Mouse (Mus musculus) embryonic fibroblast, embryonic 13.5 days (primary cell): ENCODE measurements at regions not wholly inside any gene's neighbourhood (a gene's known extent, or its start where the extent isn't known, plus 50 kb on each side); places are given as distances from the start of the nearest gene placed in this dataset.

Experiments
- H3K27ac ChIP-seq: 2 replicates; pipeline ENCODE4 v1.5.1; 2012; ENCODE audit warnings: low read length, control low read depth, inconsistent platforms; ENCODE audit not compliant: insufficient read depth
- H3K4me1 ChIP-seq: 2 replicates; pipeline ENCODE4 v1.6.1; 2011; ENCODE audit warnings: low read length; ENCODE audit not compliant: control insufficient read depth, insufficient read depth
- H3K4me3 ChIP-seq: 2 replicates; pipeline ENCODE4 v1.5.1; 2011; ENCODE audit warnings: mild to moderate bottlenecking, control low read depth, low read length; ENCODE audit not compliant: insufficient read depth
- CTCF ChIP-seq: IDR thresholded peaks from 2 replicates; pipeline ENCODE4 v1.5.1; 2011; ENCODE audit warnings: mild to moderate bottlenecking, control low read depth, low read length, moderate library complexity, borderline replicate concordance; ENCODE audit not compliant: insufficient read depth
- POLR2A ChIP-seq: IDR thresholded peaks from 2 replicates; pipeline ENCODE4 v1.6.1; 2011; ENCODE audit warnings: low read depth, mild to moderate bottlenecking, control low read depth, low read length, moderate library complexity

DNA sequence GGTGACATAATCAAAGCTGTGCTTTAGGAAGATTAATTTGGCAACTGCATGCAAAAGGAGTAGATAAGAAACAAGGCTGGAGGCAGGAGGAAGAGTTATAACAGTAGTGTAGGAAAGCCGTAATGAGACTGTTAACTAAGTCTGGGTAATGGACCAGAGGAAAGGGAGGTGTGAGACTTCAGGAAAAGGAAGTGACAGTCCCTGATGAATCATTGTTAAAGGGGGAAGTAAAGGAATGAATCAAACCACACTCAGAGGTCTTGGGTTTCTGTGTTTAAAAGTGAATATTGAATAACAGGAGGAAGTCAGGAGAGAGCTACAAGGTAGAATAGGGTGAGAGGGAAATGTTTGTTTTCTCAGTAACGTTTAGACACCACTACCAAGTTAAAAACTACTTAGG lies 1175.9 kb downstream of the Diaph3 start:
- no peaks in the 10 kb centered on the region for H3K4me1 ChIP-seq
- no peak for TF ChIP-seq POLR2A
- no peak for TF ChIP-seq CTCF
- no peak overlapping the region for H3K4me3 ChIP-seq
- no peak overlapping the region for H3K27ac ChIP-seq

DNA sequence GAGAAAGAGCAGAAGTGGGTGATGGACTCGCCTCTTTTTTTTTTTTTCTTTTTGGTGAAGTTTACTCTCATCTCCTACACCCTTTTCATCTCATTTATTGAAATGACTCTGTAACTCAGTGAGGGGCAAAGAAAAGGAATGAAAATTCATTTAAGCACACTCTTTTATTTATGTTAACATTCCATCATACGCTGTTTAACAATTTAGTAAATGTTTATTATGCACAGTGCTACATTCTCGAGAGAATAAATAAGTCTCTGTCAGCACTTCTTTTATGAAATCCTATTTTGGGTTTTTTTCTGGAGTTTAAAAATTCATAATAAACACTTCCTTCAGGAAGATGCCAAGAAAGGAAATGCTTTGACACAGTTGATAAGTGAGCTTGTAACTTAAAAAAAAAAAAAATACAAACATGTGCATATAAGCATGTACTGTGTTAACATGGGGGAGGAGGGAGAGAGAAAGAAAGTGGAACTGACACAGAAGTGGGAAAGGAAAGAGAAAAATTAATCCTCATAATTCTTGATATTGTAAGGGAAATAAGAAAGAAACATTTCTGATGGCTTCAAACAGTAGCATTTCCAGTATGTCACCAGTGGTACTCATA lies 1195.2 kb downstream of the Diaph3 start:
- no peak overlapping the region for H3K4me3 ChIP-seq
- no peak for TF ChIP-seq POLR2A
- TF ChIP-seq CTCF, result no peak
- no peak overlapping the region for H3K27ac ChIP-seq
- H3K4me1 ChIP-seq, result no peaks in the 10 kb centered on the region

DNA sequence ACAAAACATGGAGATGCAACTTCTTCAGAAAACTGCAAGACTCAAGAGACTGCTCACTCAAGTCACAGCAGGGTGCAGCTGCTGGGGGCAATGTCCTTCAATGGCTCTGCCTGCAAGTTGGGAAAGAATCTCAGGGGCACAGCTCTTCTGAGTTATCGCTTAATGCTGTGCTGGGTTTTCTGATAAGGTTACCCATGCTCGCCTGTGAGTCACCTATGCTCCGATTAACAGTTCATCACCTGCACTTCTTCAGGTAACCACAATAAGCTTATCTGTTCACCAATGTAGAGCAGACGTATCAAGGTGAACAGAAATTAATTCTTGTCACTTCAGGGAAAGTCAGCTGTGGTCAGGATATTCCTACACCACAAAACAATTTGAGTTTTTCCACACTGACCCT lies 1198.2 kb downstream of the Diaph3 start:
- Histone ChIP-seq H3K27ac (no peak overlapping the region), H3K4me3 (no peak overlapping the region), H3K4me1 (no peaks in the 10 kb centered on the region)
- TF ChIP-seq CTCF (no peak), POLR2A (no peak)

DNA sequence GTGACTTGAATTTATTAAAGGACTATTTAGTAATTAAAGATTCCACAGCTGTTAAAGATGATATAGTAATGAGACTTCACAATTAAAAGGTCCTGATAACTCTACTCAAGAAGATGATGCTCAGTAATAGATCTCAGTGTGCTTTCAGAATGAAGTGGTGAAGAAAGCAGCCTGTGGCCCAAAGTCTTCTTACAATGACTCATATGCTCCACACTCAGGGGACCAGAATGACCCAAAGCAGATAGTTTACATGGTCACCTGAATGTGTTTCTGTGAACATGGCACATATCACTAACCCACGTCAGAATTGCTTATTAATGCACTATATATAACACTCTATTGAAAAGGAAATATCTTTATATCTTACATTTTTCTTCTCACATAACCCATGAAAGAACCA lies 1200.5 kb downstream of the Diaph3 start:
- Histone ChIP-seq H3K4me3 (no peak overlapping the region), H3K27ac (no peak overlapping the region), H3K4me1 (no peaks in the 10 kb centered on the region)
- no peak for TF ChIP-seq CTCF
- TF ChIP-seq POLR2A, result no peak

DNA sequence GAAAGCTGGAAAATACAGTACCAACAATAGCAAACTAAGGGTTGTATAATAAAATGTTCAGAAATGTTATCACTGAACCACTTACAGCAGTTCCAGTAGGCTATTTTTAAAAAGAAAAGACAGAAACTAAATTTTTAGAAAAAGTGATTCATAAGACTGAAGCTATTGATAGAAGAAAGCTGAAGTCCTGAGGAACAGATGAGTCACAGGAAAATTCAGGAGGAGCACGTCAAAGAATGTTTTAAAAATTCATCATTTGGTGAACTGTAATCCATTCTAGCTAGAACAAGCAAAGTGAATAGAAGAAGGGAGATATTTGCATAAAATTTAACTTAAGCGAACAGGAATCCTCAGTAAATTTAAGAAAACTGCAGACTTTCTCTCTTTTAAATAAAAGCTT lies 1205.9 kb downstream of the Diaph3 start:
- H3K4me1 ChIP-seq, result no peaks in the 10 kb centered on the region
- no peak for TF ChIP-seq POLR2A
- no peak for TF ChIP-seq CTCF
- H3K27ac ChIP-seq, result no peak overlapping the region
- no peak overlapping the region for H3K4me3 ChIP-seq

GRCm38 (mm10) chr14:85930387-85930786 lies 1210.6 kb downstream of the Diaph3 start:
- TF ChIP-seq CTCF (no peak), POLR2A (no peak)
- no peak overlapping the region for H3K27ac ChIP-seq
- no peak overlapping the region for H3K4me3 ChIP-seq
- H3K4me1 ChIP-seq, result no peaks in the 10 kb centered on the region

DNA sequence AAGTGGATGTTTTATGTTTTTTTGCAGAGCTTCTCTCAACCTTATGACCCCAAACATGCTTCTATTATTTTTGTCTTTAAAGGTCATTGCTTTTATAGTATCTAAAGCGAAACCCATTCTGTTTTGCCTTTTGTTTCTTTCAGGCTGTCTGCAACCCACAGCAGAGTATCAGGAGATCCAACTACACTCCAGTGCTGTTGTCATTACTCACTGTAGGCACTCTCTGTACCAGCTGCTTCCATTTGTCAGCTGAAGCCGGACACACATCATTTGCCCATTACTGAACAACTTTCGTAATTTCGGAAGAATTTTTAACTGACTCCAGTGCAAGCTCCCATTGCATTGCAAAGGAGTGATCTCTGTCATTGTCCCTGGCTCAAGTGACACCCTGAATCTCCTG lies 1222.1 kb downstream of the Diaph3 start:
- TF ChIP-seq CTCF (no peak), POLR2A (no peak)
- no peak overlapping the region for H3K4me3 ChIP-seq
- 0 out of 2 replicates have a peak, but pooled peaks cover 3% of the 10 kb centered on the region for H3K4me1 ChIP-seq

DNA sequence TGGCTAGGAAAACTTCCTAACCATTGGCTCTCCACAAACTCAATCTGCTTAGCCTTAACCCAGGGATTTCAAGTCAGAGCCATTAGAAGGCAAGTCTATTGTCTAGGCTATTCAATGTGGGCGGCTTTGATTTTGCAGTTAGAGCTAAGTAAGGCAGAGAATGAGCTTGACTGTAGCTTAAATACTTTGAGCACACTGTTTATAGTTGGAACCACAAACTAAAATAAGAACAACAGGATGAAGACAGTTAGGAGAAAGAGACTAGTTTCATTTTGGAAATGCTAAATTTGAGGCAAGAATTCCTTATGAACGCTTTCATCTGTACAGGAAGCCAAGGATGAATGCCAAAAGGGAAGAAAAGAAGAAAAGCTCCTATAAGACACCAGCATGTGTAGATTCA lies 1225.3 kb downstream of the Diaph3 start:
- no peak overlapping the region for H3K4me3 ChIP-seq
- H3K4me1 ChIP-seq, result 0 out of 2 replicates have a peak, but pooled peaks cover 3% of the 10 kb centered on the region
- H3K27ac ChIP-seq, result peak overlapping the region; percentile 37; the same call in 1 of the 2 replicates
- no peak for TF ChIP-seq POLR2A
- TF ChIP-seq CTCF, result no peak

More for the DNA sequence above, 1222.1 kb downstream of the Diaph3 start:
- H3K27ac ChIP-seq, result no peak overlapping the region

DNA sequence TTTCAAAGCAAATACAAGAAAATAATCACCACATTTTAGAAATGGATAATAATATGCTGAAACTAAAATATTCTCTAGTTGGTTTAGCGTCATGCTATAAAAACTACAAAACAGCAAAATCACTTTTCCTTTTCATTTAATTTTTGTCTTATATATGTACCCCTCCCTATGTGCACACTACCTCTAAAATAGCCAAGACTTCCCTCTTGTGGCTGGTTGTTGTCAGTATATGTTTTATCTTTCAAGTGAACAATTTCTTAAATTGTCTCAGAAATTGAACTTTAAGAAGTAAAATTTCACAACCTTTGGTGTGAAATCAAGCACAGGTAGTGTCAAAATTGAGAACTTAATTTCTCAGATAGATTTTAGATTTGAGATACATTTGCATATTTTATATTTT lies 1243.1 kb downstream of the Diaph3 start:
- TF ChIP-seq POLR2A (no peak), CTCF (no peak)
- Histone ChIP-seq H3K27ac (no peak overlapping the region), H3K4me3 (no peak overlapping the region), H3K4me1 (no peaks in the 10 kb centered on the region)

- Histone ChIP-seq H3K4me3 (no peak overlapping the region), H3K4me1 (no peaks in the 10 kb centered on the region), H3K27ac (no peak overlapping the region)
- TF ChIP-seq POLR2A (no peak), CTCF (no peak)
Measured at GRCm38 (mm10) chr14:85861371-85861951, 1279.6 kb downstream of the Diaph3 start.

DNA sequence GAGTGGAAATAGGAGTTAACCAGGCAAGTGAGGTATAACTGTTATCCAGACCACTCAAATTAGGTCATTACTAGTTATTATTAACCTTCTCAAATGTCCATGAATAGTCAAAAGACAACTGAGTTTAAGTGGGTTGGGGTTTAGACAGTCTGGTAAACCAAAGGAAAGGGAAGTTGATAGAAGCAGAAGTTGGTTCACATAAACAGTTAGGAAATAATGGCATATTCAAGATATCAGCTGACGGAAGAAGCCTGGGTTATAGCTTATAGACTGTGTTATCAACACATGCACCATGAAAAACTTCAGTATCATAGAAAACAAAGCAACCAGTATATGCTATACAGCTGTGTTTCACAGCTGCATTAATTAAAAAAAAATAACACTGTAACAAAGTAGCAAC lies 1291.5 kb downstream of the Diaph3 start:
- Histone ChIP-seq H3K4me1 (no peaks in the 10 kb centered on the region), H3K4me3 (no peak overlapping the region), H3K27ac (no peak overlapping the region)
- TF ChIP-seq POLR2A, result no peak
- no peak for TF ChIP-seq CTCF
